Mouse (Mus musculus): ENCODE results near the gene Bfsp1.

Bfsp1 gene

GRCm38 (mm10) chr2:143876026-143876425, 13.1 kb upstream of the Bfsp1 start:
- CTCF ChIA-PET = interaction anchor here in 1 of 4 experiments (1.1 kb wide), 1 partner anchor 8 kb away, joined by 4 read pairs; no protein-coding TSS in a partner anchor
- POLR2A ChIA-PET = no interaction called here

DNA sequence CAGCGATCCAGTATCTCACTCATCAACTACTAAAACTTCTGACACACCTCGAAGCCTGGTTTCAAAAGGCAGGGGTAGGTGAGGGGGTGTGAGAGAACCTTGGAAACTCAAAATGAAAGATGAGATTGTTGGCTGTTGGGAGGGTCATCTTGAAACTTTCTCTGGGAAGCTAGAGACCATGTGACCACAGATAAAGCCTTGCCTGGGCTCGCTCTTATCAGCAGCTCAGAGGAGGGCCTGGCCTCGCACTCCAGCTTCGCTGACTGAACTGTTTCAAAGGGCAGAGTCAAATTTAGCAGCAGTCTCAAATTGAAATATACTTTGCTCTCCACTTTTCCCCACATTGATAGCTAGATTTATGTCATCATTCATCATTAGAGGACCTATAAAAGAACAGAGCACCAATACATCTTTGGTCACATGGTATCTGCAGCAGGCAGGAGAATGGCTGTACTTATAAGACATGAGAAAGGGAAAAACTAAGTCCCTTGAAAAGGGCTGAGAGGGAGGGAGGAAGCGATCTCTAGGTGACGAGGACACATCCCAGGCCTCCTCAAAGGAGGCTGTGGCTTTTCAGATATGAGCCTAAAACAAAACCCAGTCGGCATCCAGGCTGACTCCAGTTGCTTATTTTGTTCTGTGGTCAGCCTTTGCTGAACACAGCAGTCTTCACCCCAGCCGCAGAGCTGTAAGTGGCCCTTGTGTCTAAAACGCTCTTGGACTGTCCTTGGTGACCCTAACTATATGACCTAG, 8.1 kb upstream of the Bfsp1 start:
- ChIA-PET CTCF (interaction anchor here in 3 of 4 experiments (0.5 to 1.2 kb wide), 3 partner anchors 110 to 728 kb away, joined by 3 read pairs; partner anchors contain the start of gene Dtd1 (in 1 of the 3)), POLR2A (interaction anchor here in 3 of 4 experiments (0.5 to 1.7 kb wide), 6 partner anchors 11 to 265 kb away, joined by 3 to 7 read pairs (median 4); partner anchors contain the start of gene Dstn (in 1 of the 3))

DNA sequence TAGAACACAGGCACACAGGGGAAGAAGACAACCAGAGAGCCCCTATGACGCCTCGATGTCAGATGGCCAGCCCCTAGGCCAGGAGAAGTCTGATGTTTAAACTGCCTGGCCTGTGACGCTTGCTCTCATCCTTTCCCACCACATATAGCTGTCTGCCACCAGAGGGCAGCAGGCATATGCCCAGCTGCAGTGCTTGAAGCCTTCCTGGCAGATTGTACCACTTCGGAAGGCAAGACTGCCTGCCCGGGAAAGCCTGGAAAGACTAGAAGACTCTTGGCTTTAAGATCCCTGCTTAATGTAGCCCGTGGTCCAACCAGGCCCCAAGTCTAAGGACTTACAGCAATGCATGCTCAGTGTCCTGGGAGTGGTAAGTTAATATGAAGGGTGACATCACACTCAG, 4.4 kb upstream of the Bfsp1 start:
- CTCF ChIA-PET = interaction anchor here (0.5 to 1.3 kb wide), 11 partner anchors 9 to 348 kb away, joined by 3 to 6 read pairs (median 4); no protein-coding TSS in a partner anchor
- POLR2A ChIA-PET = interaction anchor here in 3 of 4 experiments (0.5 to 2.0 kb wide), 8 partner anchors 13 to 404 kb away, joined by 3 to 8 read pairs (median 4); partner anchors contain the start of gene Dstn (in 3 of the 3)

DNA sequence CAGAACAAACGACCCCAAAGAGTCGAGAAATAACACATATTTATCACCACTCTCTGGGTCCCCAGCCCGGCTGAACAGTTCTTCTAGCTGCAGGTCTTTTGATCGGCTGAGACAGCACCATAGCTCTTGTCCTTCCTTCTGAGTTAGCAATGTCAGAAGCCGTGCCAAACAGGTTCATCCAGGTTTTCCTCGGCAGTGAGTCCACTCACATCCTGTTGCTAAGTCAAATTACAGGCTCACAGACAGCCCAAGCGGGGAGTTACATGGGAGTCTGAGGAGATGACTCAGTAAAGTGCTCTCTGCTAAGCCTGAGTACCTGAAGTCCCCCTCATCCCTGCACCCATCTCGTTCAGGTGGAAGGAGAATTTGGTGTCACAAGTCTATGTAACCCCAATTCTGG, 1.6 kb upstream of the Bfsp1 start:
- POLR2A ChIA-PET = interaction anchor here in 1 of 4 experiments (0.6 to 0.8 kb wide), 2 partner anchors 28 to 747 kb away, joined by 3 read pairs; no protein-coding TSS in a partner anchor
- CTCF ChIA-PET = interaction anchor here in 2 of 4 experiments (0.6 to 1.2 kb wide), 2 partner anchors 117 to 988 kb away, joined by 3 to 4 read pairs; no protein-coding TSS in a partner anchor

DNA sequence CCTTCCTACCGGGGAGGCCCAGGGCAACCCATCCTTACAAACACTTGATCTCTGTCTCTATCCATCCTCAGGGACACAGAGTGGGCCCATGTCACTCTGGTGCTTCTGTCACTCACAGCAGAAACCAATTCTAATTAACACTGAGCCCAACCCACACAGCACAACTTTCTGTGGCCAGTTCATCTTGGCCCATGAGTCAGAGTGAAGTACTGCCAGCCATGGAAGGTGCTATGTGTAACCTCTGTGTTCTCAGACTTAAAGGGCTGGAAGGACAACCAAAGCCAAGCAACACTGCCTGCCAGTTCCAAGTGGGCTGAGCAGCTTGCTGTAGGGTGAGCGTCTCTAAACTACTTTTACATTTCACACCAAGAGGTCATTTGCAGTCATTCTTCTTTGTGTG, 3.8 kb downstream of the Bfsp1 start:
- ChIA-PET POLR2A (interaction anchor here in 2 of 4 experiments (0.5 to 1.0 kb wide), 3 partner anchors 50 to 147 kb away, joined by 3 read pairs; partner anchors contain the start of gene Dstn (in 1 of the 2)), CTCF (interaction anchor here in 2 of 4 experiments (0.7 kb wide), 2 partner anchors 8 to 335 kb away, joined by 3 to 4 read pairs; no protein-coding TSS in a partner anchor)

DNA sequence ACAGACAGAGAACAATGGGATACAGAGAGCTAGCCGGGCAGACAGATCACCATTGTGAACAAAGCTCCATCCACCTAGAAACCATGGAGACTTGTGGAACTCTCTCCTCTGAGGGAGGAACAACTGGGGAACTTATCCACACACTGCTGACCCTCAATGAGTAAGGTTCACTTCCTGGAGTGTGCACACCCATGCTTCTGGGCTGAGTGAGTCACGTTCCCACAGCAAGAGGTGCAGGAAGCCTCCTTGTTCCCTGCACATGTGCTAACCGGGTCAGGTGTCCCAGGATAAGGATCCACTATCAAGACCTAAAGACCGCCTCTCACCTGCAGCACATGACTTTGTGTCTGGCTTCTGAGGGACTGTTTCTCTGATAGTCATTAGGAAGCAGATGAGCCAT, 9.5 kb downstream of the Bfsp1 start:
- POLR2A ChIA-PET = interaction anchor here in 3 of 4 experiments (0.6 to 2.0 kb wide), 5 partner anchors 10 to 285 kb away, joined by 3 to 7 read pairs (median 3); partner anchors contain the start of genes Bfsp1 (in 1 of the 3) and Dstn (in 1 of the 3)
- CTCF ChIA-PET = no interaction called here

DNA sequence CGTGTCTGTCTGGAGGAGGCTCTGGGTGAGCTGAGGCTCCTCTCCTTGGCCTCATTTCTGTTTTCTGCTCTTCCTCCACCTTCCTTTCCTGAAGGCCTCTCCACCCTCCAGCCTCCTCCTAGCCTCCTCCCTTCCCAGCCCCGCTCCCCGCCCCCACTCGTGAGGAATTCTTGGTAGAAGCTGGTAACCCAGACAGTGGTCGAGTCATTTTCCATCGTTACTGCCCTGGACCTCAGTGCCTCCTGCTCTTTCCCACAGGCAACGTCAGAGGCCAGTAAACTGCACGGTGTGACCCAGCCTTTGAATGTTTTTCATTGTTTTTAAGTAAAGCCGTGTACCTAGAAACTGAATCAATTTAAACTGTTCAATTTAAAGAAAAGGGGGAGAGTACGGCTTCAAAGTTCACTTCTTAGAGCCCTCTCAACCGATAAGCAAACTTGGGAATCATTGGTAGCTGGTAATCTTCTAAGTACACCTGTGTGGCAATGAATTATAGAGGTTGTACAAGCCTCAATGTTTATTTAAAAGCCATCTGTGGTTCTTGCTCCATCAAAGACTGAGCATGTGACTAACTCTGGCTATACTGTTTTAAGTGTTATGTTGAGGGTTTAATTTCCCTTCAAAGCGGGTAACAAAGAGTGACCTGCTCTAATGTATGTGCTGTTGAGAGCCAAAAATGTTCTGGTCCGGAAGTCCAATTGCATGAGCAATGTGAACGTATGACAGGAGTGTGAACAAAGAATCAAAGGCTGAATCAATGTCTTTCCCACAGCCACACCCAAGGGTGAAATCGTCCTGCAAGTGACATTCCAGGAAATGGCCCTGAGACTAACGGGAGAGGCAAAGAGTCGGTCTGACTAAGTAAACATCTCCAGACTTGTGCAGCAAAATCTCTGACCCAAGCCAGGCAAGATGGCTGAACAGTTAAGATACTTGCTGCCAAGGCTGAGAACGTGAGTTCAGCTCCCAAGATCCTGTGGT, 10.4 kb downstream of the Bfsp1 start:
- ChIA-PET POLR2A (interaction anchor here in 3 of 4 experiments (0.6 to 2.0 kb wide), 9 partner anchors 8 to 286 kb away, joined by 3 to 8 read pairs (median 4); partner anchors contain the start of genes Bfsp1 (in 1 of the 3), Dstn (in 1 of the 3) and Rrbp1 (in 1 of the 3)), CTCF (interaction anchor here in 2 of 4 experiments (0.6 to 1.1 kb wide), 2 partner anchors 10 to 444 kb away, joined by 4 to 5 read pairs; partner anchors contain the start of gene Bfsp1 (in 1 of the 2))

DNA sequence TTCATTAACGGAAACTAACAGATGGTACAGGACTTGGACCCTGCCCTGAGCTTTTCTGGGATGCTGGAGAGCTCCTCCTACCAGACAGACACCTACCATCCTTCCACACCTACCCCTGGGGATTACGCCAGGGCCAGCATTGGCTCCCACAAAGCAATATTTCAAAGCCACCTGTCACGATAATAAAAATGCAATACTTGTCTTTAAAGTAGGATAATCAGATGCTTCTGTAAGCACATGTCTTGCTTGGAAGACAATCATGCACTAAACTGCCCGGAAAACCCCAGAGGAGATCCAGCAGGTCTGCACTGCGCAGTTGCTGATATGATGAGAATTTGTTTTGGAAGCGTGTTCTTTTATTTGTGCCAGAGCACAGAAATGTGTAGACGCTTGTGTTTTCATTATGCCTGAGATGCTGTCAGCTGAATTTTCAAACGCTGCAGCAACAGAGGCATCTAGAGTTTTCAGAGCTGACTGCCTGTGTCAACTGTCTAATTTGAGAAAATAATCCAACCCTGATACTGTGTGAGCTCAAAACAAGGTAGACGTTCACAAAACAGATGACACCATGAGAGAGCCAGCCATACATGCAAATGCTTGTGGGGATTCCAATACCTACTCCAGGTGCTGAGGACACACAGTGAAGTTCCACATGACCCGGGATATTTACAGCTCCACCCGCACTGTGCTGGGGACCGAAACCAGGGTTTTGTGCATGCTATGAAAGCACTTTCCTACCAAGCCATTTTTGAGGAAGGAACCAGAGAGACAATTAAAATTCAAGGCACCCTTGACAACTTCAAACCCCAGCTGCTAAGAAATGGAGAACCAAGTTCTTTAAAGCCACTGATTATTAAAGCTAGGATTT, 11.4 kb downstream of the Bfsp1 start:
- CTCF ChIA-PET = interaction anchor here in 1 of 4 experiments (1.1 kb wide), 1 partner anchor 11 kb away, joined by 4 read pairs; the partner anchor contains the start of gene Bfsp1
- POLR2A ChIA-PET = interaction anchor here in 2 of 4 experiments (1.0 to 2.0 kb wide), 5 partner anchors 9 to 160 kb away, joined by 3 to 7 read pairs (median 3); partner anchors contain the start of genes Dstn (in 1 of the 2) and Rrbp1 (in 1 of the 2)

- ChIA-PET POLR2A (no interaction called here), CTCF (interaction anchor here in 1 of 4 experiments (0.6 kb wide), 1 partner anchor 358 kb away, joined by 3 read pairs; no protein-coding TSS in a partner anchor)
Observed at GRCm38 (mm10) chr2:143847291-143847690, 15.7 kb downstream of the Bfsp1 start.

GRCm38 (mm10) chr2:143846799-143847198, 16.2 kb downstream of the Bfsp1 start:
- ChIA-PET POLR2A (interaction anchor here in 1 of 4 experiments (1.3 kb wide), 1 partner anchor 15 kb away, joined by 3 read pairs; no protein-coding TSS in a partner anchor), CTCF (interaction anchor here in 1 of 4 experiments (0.6 kb wide), 1 partner anchor 358 kb away, joined by 3 read pairs; no protein-coding TSS in a partner anchor)

- POLR2A ChIA-PET = interaction anchor here in 1 of 4 experiments (1.2 kb wide), 1 partner anchor 166 kb away, joined by 3 read pairs; the partner anchor contains the start of gene Rrbp1
Observed at GRCm38 (mm10) chr2:143844779-143845178, 18.2 kb downstream of the Bfsp1 start.

DNA sequence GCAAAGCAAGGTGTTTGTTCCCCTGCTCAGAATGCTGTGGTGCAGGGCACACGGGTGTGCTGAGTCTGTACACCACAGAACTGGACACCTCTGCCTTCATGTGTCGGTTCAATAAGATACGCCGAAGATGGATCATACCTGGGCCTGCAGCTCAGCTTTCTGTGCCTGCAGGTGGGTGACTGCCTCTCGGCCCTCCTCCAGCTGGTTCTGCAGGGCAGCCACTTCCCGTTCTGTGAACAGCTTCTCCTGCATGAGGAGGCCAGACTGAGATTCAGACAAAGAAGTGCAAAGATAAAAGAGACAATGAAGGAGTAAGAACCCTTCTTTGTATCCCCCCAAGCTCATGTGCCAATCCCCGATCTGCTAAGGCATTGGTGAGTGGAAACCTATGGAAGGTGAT, 21.4 kb downstream of the Bfsp1 start:
- ChIA-PET CTCF (no interaction called here), POLR2A (no interaction called here)

More at GRCm38 (mm10) chr2:143844779-143845178, 18.2 kb downstream of the Bfsp1 start:
- CTCF ChIA-PET = no interaction called here

DNA sequence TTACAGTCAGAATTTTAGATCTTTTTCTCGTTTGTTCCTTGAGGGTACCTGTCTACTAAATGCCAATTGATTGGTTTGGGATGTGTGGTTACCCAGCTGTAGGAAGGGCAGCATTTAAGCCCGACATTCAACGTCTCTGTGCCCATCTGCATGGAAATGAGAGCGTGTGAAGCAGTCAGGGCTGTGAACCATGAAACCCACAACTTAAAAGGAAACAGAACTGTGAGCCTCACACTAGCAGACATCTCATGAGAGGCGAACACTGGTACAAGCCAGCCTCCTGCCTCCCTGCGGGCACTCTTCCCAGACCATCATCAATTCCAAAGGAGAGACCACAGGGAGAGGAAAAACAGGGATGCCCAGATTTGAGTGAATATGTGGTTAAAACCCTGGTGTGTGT, 22.1 kb downstream of the Bfsp1 start:
- POLR2A ChIA-PET = no interaction called here
- CTCF ChIA-PET = no interaction called here

DNA sequence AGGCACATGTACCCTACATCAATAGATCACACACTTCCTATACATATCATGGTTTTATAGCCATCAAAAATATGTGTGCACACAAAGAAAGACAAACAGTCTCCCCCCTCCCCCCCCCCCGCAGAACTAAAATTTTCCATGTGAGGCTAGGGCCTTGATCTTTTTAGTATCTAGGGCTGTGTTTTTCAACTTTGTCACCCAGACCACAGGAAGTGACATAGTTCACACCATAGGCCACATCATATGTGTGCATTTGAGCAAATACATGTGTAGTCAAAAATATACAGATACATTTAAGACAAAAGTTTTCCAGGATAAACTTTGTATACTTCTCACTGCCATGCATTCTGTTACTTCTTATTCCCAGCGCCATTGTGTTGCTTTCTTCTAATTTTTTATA, 23.5 kb downstream of the Bfsp1 start:
- ChIA-PET POLR2A (no interaction called here), CTCF (no interaction called here)

DNA sequence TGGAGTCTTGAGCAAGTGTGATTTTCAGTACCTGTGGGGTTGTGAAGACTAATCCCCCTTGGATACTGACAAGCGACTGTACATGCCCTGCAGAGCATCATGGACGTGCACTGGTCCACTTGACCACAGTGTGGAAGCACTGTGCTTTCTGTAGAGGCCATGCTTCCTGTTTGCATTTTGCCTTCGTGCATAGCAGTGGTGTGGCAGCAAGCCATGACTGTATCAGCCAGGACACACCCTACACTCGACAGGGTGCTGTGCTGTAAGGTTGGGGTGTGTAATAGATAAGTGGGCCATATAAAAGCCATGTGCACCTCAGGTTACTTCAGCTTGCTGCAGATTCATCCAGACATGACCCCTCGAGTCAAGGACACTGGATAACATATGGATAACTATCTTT, 24.3 kb downstream of the Bfsp1 start:
- CTCF ChIA-PET = no interaction called here
- POLR2A ChIA-PET = no interaction called here

DNA sequence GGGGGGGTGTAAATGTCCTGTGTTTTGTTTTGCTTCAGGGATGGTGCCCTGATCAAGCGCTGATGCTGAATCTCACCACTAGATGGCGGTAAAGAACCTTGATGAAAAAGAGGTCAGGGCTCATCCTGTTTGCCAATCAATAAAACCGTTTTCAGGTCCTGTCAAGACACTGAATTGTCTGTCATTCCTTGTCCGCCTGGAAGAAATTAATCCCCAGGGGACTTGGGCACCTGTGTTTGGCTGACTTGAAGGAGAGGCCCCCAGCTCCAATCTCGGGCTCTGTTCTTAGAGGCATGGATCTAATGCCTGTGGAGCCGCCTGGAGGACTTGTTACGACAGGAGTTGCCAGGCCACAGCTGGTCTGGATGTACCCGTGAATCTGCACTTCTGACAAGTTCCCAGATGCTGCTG, 25.7 kb downstream of the Bfsp1 start:
- CTCF ChIA-PET = interaction anchor here in 2 of 4 experiments (0.9 to 1.0 kb wide), 2 partner anchors 144 to 251 kb away, joined by 3 to 5 read pairs; no protein-coding TSS in a partner anchor
- POLR2A ChIA-PET = interaction anchor here in 1 of 4 experiments (0.9 kb wide), 1 partner anchor 108 kb away, joined by 3 read pairs; no protein-coding TSS in a partner anchor

- ChIA-PET CTCF (interaction anchor here in 2 of 4 experiments (0.6 to 0.7 kb wide), 3 partner anchors 226 to 611 kb away, joined by 3 to 5 read pairs (median 3); no protein-coding TSS in a partner anchor), POLR2A (interaction anchor here in 1 of 4 experiments (0.9 to 1.4 kb wide), 2 partner anchors 10 to 77 kb away, joined by 3 read pairs; no protein-coding TSS in a partner anchor)
Observed at GRCm38 (mm10) chr2:143835820-143836219, 27.2 kb downstream of the Bfsp1 start.

All from embryonic stem cell, embryonic (primary cell).